Mouse (Mus musculus) CD4-positive, CD25-positive, alpha-beta regulatory T cell, adult 9 weeks (primary cell): ENCODE data around the gene Lap3. TPM values are rescaled to one million over a fixed set of nuclear protein-coding genes. Genes with fewer than 3 reads are reported as not detected.

Experiments used
- polyA plus RNA-seq: library from polyadenylated mRNA; unstranded; fragments of 100-300 nt; shearing (Covaris generic); gene quantifications from one replicate; pipeline ENCODE4 v1.2.1, GENCODE M21; 2017

Lap3 gene
- polyA plus RNA-seq, result 38.0 TPM

GRCm38 (mm10) chr5:45493191-45494092 is at the start of gene Lap3:
Gene Lap3, plus strand, starts transcription at chr5:45493374.

GRCm38 (mm10) chr5:45449831-45450716 is 43.1 kb upstream of the Lap3 start, which contains the start of gene Qdpr:
Gene Qdpr, minus strand, starts transcription at chr5:45450236.

GRCm38 (mm10) chr5:45453451-45453850 is 39.7 kb upstream of the Lap3 start, which contains the start of gene Clrn2:
Gene Clrn2, plus strand, starts transcription at chr5:45453751.

GRCm38 (mm10) chr5:45519960-45520808 is 27.0 kb downstream of the Lap3 start, which contains the start of gene Med28:
Gene Med28, plus strand, starts transcription at chr5:45520229.

Other genes starting within 250 kb of the Lap3 start
- 85.6 TPM for gene Qdpr, start 43.1 kb upstream of the Lap3 start, polyA plus RNA-seq
- gene Clrn2, start 39.6 kb upstream of the Lap3 start, polyA plus RNA-seq, result not detected
- 315 TPM for gene Med28, start 26.9 kb downstream of the Lap3 start, polyA plus RNA-seq
- gene Fam184b, start 146.2 kb downstream of the Lap3 start, polyA plus RNA-seq, result 0.06 TPM
- gene Ncapg, start 176.5 kb downstream of the Lap3 start, polyA plus RNA-seq, result 5.9 TPM